Mouse (Mus musculus) kidney, adult 2 months (tissue): ENCODE measurements around the gene Gtf2i.

ENCODE experiments used
- CTCF ChIP-seq: fragments of 200-500 bp; conservative IDR thresholded peaks from 2 replicates; pipeline ENCODE4 v1.5.1; 2011; ENCODE audit warnings: low read depth, mild to moderate bottlenecking, control low read depth, low read length, moderate library complexity, mixed read lengths; ENCODE audit not compliant: insufficient read depth, insufficient read length
- POLR2A ChIP-seq: fragments of 200-500 bp; IDR thresholded peaks from one replicate; pipeline ENCODE4 v1.6.1; 2011; ENCODE audit warnings: low read depth, low read length, control low read depth

DNA sequence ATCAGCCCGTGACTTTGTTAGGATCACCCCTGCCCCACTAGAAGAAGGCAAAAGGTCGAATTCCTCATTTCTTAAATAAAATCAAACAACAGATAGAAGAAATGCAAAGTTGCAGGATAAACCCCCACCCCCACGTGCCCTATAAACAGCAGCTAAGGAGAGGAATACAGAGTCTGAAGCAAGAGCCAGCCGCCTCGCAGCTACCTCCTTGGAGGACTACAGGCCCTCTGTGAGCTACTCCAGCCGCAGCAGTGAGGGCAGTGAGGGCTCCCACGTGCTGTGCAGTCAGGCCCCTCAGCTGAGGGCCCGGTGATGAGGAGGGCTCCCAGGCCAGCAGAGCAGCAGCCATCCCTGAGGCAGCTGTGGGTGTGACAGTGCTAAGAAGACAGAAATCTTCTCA is 40.8 kb downstream of the Gtf2i start:
- TF ChIP-seq CTCF, result no peak
- TF ChIP-seq POLR2A, result no peak
